Mouse (Mus musculus) left cerebral cortex, adult 18-20 months (tissue): Measurements from ENCODE around the gene Glrp1. TPM values are rescaled to one million over a fixed set of nuclear protein-coding genes. Genes with fewer than 3 reads are reported as not detected.

ENCODE experiments used
- DNase-seq, 2 experiments: peaks; one replicate each; pipeline ENCODE4 v3.0.0; 2021 to 2022; ENCODE audit warnings: low spot score in 2 of 2, mixed read lengths in 1 of 2
- total RNA-seq, 2 experiments: library from RNA; stranded (reverse); gene quantifications; 2 replicates each; pipeline ENCODE4 v1.2.3; 2021

Glrp1 gene
- total RNA-seq, 2 experiments from 2014 or later = not detected

- DNase-seq = no peak
These were observed 45.6 kb downstream of the Glrp1 start for GRCm38 (mm10) chr1:88464109-88464905.

DNA sequence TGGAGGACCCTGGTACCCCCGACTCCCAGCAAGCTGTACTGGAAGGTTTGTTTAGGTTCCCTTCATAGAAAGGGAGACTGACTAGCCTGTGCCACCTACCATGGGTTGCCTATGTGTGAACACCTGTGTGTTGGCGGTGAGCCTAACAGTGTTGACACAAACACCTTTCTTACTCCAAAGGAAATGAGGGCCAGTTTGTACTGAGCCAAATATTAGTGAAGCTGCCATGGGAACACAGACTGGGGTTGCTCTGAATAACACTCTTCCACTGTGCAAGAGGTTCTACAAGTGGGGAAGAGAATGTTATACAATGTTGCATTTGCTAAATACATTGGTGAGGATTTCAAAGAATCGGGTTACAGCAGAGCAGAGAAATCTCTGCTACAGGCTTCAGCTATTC is 46.6 kb downstream of the Glrp1 start:
- DNase-seq = no peak

DNA sequence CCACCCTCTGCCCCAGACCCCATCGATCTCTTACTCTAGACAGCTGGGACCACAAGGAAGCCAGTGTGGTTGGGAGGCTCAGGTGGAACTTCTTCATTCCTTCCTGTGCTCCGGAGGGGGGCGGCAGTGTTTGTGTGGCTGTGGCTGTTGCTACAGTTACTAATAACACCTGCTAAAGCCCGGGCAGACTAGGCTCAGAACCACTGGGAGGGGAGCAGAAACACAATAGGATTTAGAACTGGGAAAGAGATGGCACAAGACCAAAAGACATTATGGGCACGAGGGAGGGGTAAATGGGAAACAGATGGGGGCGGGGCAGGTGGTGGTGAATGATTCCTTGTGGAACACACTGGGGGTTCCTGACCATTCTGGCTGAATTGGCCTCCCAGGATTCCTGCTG is 47.4 kb downstream of the Glrp1 start:
- no peak for DNase-seq

DNA sequence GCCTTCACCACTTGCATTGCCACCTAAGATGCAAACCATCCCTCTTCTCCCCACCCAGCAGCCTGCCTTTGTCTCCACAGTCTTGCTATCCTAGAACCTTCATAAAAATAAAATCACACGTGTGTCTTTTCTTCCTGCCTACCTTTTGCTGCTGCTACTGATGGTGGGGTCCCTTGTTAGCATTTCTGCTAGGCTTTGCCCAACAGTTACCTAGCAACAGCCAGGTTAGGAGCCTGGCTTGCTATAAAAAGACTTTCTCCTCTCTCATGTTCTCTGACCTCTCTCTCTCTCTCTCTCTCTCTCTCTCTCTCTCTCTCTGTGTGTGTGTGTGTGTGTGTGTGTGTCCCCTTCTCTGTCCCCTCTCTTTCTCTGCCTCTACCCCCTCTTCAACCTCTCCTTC is 48.8 kb downstream of the Glrp1 start:
- DNase-seq = no peak

GRCm38 (mm10) chr1:88459655-88460054 is 50.2 kb downstream of the Glrp1 start:
- DNase-seq = no peak

- DNase-seq = no peak
These were observed 50.7 kb downstream of the Glrp1 start for GRCm38 (mm10) chr1:88459196-88459595.

GRCm38 (mm10) chr1:88456451-88457072 is 53.3 kb downstream of the Glrp1 start:
- peak; percentile 78 to 80 for DNase-seq

DNA sequence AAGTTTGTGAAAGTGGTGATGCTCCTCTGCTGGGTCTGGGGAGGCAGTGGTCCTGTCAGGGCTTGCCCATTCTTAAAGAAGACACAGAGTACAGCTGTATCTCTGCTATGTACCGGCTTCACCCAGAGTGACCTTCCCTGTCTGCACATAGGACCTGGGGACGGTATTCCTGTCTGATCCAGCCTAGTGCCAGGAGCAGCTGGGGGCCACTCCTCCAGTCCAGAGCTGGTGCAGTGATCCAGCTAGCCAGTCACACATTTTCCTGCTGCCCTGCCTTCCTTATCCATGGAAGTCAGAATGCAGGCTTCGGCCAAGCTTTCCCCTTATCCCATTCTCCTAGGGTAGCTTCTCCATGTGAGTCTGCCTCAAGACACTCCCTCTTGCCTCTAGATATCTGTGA is 54.1 kb downstream of the Glrp1 start:
- DNase-seq = no peak

DNA sequence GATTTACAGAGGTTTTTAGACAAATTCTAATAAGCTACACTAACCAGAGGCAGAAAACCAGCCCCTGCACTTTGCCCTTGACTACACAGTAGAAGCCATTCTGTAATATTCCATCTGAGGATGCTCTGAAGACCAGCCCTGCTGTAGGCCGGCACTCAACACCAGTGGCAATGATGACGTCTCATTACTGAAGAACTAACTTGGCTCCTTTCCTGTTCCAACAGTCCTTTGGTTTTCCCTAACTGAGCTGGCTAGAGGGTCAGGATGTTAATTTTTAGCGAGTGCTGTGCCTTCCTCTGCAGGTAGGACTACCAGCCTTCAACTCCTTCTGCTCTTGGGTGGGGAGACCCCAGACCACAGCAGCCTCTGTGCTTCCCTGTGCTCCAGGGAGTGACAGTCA is 55.2 kb downstream of the Glrp1 start:
- DNase-seq = no peak

GRCm38 (mm10) chr1:88452198-88452597 is 57.7 kb downstream of the Glrp1 start:
- DNase-seq = no peak

DNA sequence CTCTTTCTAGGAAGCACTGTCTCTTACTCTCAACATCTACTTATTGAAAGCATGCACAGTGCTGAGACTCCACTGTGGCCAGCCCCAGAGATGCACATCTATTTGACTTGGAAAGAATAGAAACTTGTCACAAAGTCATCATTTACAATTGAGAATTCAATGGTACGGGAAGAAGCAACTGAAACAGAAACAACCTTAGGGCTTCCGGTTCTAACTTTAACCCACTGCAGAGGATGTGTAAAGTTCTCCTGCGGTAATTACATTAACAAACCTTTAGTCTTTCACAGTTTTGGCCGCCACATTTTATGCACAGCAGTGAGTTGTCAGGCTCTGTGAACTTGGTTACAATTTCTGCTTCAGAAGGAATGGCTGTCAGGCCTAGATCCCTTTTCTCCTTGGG is 59.2 kb downstream of the Glrp1 start:
- no peak for DNase-seq

Other genes starting within 250 kb of the Glrp1 start
- gene Hjurp, start 232.4 kb downstream of the Glrp1 start, total RNA-seq = 10 to 100 TPM; 46.6 to 48.6 TPM
- gene Trpm8, start 232.4 kb downstream of the Glrp1 start, total RNA-seq = under 1 TPM; 0.26 to 0.30 TPM
- under 1 TPM; 0.40 to 0.63 TPM for gene Spp2, start 103.1 kb downstream of the Glrp1 start, total RNA-seq
- 10 to 100 TPM; 37.8 to 40.1 TPM for gene Arl4c, start 192.2 kb upstream of the Glrp1 start, total RNA-seq